Mouse (Mus musculus): ENCODE measurements around the gene Dscaml1.

GRCm38 (mm10) chr9:45749917-45750316, 323.5 kb downstream of the Dscaml1 start:
- TF ChIP-seq POLR2A (IDR thresholded peaks at IDR 0.05; ENCODE audit: control insufficient read depth, low read depth, low read length) (no peak), CTCF (IDR thresholded peaks at IDR 0.05; ENCODE audit: control insufficient read depth, insufficient read depth, insufficient replicate concordance, low read depth, low read length) (no peak)
